Mouse (Mus musculus): Measurements from ENCODE around the gene Gm49318. TPM values are rescaled to one million over a fixed set of nuclear protein-coding genes. Genes with fewer than 3 reads are reported as not detected.

Gene Gm49318
- total RNA-seq, 4 experiments from 2014 or later = not detected

- DNase-seq (ENCODE audit: low spot score in 2 of 2) = no peak
Observed at GRCm38 (mm10) chr9:22035300-22036044, 35.6 kb downstream of the Gm49318 start.

- DNase-seq (ENCODE audit: low spot score in 2 of 2) = no peak
Observed at GRCm38 (mm10) chr9:22030386-22030785, 40.7 kb downstream of the Gm49318 start.

- no peak for DNase-seq (ENCODE audit: low spot score in 2 of 2)
Observed at GRCm38 (mm10) chr9:22028467-22028866, 42.6 kb downstream of the Gm49318 start.

- DNase-seq (ENCODE audit: low spot score in 2 of 2) = no peak
Observed at GRCm38 (mm10) chr9:22024592-22024991, 46.5 kb downstream of the Gm49318 start.

GRCm38 (mm10) chr9:22017208-22017825 lies 53.7 kb downstream of the Gm49318 start:
- DNase-seq (ENCODE audit: low spot score in 2 of 2) = no peak

- no peak for DNase-seq (ENCODE audit: low spot score in 2 of 2)
Observed at GRCm38 (mm10) chr9:22016245-22016644, 54.8 kb downstream of the Gm49318 start.

DNA sequence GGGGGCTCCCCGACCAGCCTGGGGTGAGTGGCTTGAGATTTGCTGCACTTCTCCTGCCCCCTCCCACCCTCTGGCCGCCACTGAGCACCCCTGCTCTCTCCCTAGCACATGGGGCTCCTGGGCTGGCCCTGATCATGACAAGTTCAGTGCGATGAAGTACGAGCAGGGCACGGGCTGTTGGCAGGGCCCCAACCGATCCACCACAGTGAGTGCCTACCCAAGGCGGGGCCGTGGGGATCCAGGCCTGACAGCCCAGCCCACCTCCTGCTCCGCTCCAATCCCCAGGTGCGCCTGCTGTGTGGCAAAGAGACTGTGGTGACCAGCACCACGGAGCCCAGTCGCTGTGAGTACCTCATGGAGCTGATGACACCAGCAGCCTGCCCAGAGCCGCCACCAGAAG lies 58.3 kb downstream of the Gm49318 start:
- no peak for DNase-seq (ENCODE audit: low spot score in 2 of 2)

DNA sequence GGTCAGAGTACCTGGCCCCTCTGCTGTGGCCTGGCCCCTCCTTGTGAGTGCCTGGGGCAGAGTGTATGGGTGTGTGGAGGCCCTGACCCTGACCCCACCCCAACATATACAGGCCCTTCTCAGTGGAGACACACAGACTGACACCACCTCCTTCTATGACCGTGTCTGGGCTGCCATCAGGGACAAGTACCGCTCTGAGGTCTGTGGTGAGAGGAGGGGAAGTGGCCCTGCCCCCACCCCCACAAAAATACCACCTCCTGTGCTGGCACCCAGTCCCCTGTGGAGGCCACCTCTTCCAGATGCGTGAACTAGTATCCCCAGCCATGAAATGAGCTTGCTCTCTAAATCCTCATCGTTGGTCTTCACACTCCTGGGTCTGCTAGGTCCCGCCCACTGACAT lies 60.0 kb downstream of the Gm49318 start:
- DNase-seq (ENCODE audit: low spot score in 2 of 2) = no peak

GRCm38 (mm10) chr9:22004546-22004945 lies 66.5 kb downstream of the Gm49318 start:
- no peak for DNase-seq (ENCODE audit: low spot score in 2 of 2)

- no peak for DNase-seq (ENCODE audit: low spot score in 2 of 2)
Observed at GRCm38 (mm10) chr9:22003163-22003554, 67.9 kb downstream of the Gm49318 start.

GRCm38 (mm10) chr9:22002194-22003162 lies 68.6 kb downstream of the Gm49318 start, which contains the start of the genes Ccdc151 and Prkcsh:
Gene Ccdc151 (minus strand): TSS chr9:22002634.
Gene Prkcsh (plus strand): TSS chr9:22002806.
- peak; percentile 98 to 100 for DNase-seq (ENCODE audit: low spot score in 2 of 2)

- DNase-seq (ENCODE audit: low spot score in 2 of 2) = no peak
Observed at GRCm38 (mm10) chr9:22001633-22002032, 69.4 kb downstream of the Gm49318 start.

- DNase-seq (ENCODE audit: low spot score in 2 of 2) = no peak
Observed at GRCm38 (mm10) chr9:22000296-22000695, 70.8 kb downstream of the Gm49318 start.

- DNase-seq (ENCODE audit: low spot score in 2 of 2) = no peak
Observed at GRCm38 (mm10) chr9:21996178-21996867, 74.7 kb downstream of the Gm49318 start.

- no peak for DNase-seq (ENCODE audit: low spot score in 2 of 2)
Observed at GRCm38 (mm10) chr9:21992227-21992626, 78.8 kb downstream of the Gm49318 start.

GRCm38 (mm10) chr9:21989230-21990110 lies 81.6 kb downstream of the Gm49318 start, which contains the start of gene Rgl3:
Gene Rgl3 (minus strand): TSS chr9:21989446.
- no peak for DNase-seq (ENCODE audit: low spot score in 2 of 2)

- DNase-seq (ENCODE audit: low spot score in 2 of 2) = no peak
Observed at GRCm38 (mm10) chr9:21988421-21989101, 82.5 kb downstream of the Gm49318 start.

GRCm38 (mm10) chr9:21987592-21988342 lies 83.3 kb downstream of the Gm49318 start:
- no peak for DNase-seq (ENCODE audit: low spot score in 2 of 2)
